Mouse (Mus musculus) E14TG2a.4 (cell line): ENCODE measurements around the gene Kmt5c.
A peak's percentile ranks its signal among the peaks of the same experiment; 100 is the strongest.

ENCODE experiments used
- H3K27me3 ChIP-seq: 2 replicates; pipeline ENCODE4 v1.6.1; 2014; ENCODE audit warnings: low read length, control low read depth; ENCODE audit not compliant: insufficient read depth
- H3K36me3 ChIP-seq: 2 replicates; pipeline ENCODE4 v1.6.1; 2014; ENCODE audit warnings: low read length, control low read depth; ENCODE audit not compliant: insufficient read depth
- H3K4me1 ChIP-seq: replicated peaks from 2 replicates; pipeline ENCODE4 v1.6.1; 2014; ENCODE audit warnings: low read depth, low read length, control low read depth
- H3K4me3 ChIP-seq: replicated peaks from 2 replicates; pipeline ENCODE4 v1.5.1; 2014; ENCODE audit warnings: mild to moderate bottlenecking, low read length
- H3K9me3 ChIP-seq: 2 replicates; pipeline ENCODE4 v1.6.1; 2014; ENCODE audit warnings: low read length, control low read depth
- CTCF ChIP-seq: conservative IDR thresholded peaks from 2 replicates; pipeline ENCODE4 v1.5.1; 2014; ENCODE audit warnings: low read length
- NANOG ChIP-seq: IDR thresholded peaks from 2 replicates; pipeline ENCODE4 v1.6.1; 2014; ENCODE audit warnings: borderline replicate concordance, low read length, mixed read lengths
- POU5F1 ChIP-seq: IDR thresholded peaks from 2 replicates; pipeline ENCODE4 v1.6.1; 2014; ENCODE audit warnings: low read length, borderline replicate concordance

Gene Kmt5c

GRCm38 (mm10) chr7:4739544-4740275 lies at the start of gene Kmt5c:
Kmt5c (plus strand) TSS chr7:4740115.
- Histone ChIP-seq H3K36me3 (peaks cover 35% of the 10 kb centered on the region), H3K4me1 (peaks cover 50% of the 10 kb centered on the region), H3K27me3 (no peaks in the 10 kb centered on the region), H3K4me3 (peak within 1 kb of the TSS; percentile 96), H3K9me3 (no peaks in the 10 kb centered on the region)
- TF ChIP-seq NANOG (peak; percentile 64; the same call in 1 of the 2 replicates), CTCF (no peak)

- H3K4me1 ChIP-seq = peaks cover 55% of the 10 kb centered on the region
- TF ChIP-seq POU5F1 (no peak), NANOG (no peak), CTCF (no peak)
- peaks cover 27% of the 10 kb centered on the region for H3K36me3 ChIP-seq
- H3K4me3 ChIP-seq = peak within 1 kb of the TSS; percentile 86
- H3K9me3 ChIP-seq = no peaks in the 10 kb centered on the region
- no peaks in the 10 kb centered on the region for H3K27me3 ChIP-seq
Measured at GRCm38 (mm10) chr7:4690387-4690786, 49.5 kb upstream of the Kmt5c start, which contains the start of gene Brsk1. Brsk1 (plus strand) TSS chr7:4690604.

- Histone ChIP-seq H3K27me3 (no peaks in the 10 kb centered on the region), H3K4me3 (peak overlapping the region; percentile 86), H3K4me1 (peaks cover 55% of the 10 kb centered on the region), H3K9me3 (no peaks in the 10 kb centered on the region), H3K36me3 (peaks cover 34% of the 10 kb centered on the region)
- no peak for TF ChIP-seq NANOG
- TF ChIP-seq CTCF = no peak
- TF ChIP-seq POU5F1 = no peak
Measured at GRCm38 (mm10) chr7:4690951-4691653, 48.8 kb upstream of the Kmt5c start.

- peaks cover 44% of the 10 kb centered on the region for H3K36me3 ChIP-seq
- no peaks in the 10 kb centered on the region for H3K27me3 ChIP-seq
- H3K4me1 ChIP-seq = peaks cover 68% of the 10 kb centered on the region
- no peaks in the 10 kb centered on the region for H3K9me3 ChIP-seq
- TF ChIP-seq CTCF = no peak
- TF ChIP-seq POU5F1 = no peak
- no peak for TF ChIP-seq NANOG
- H3K4me3 ChIP-seq = no peak overlapping the region; the same call in 1 of the 2 replicates
Measured at GRCm38 (mm10) chr7:4693004-4693403, 46.9 kb upstream of the Kmt5c start.

- TF ChIP-seq NANOG (no peak), CTCF (no peak), POU5F1 (no peak)
- Histone ChIP-seq H3K9me3 (no peaks in the 10 kb centered on the region), H3K27me3 (no peaks in the 10 kb centered on the region)
Measured at GRCm38 (mm10) chr7:4702334-4702733, 37.6 kb upstream of the Kmt5c start.

GRCm38 (mm10) chr7:4703195-4703594 lies 36.7 kb upstream of the Kmt5c start:
- peak overlapping the region; percentile 50 for H3K4me3 ChIP-seq
- peaks cover 97% of the 10 kb centered on the region for H3K4me1 ChIP-seq
- TF ChIP-seq POU5F1 (no peak), NANOG (no peak), CTCF (no peak)
- H3K36me3 ChIP-seq = peaks cover 57% of the 10 kb centered on the region
- H3K9me3 ChIP-seq = no peaks in the 10 kb centered on the region
- no peaks in the 10 kb centered on the region for H3K27me3 ChIP-seq

More at GRCm38 (mm10) chr7:4702334-4702733, 37.6 kb upstream of the Kmt5c start:
- Histone ChIP-seq H3K36me3 (peaks cover 56% of the 10 kb centered on the region), H3K4me3 (peak overlapping the region; percentile 50), H3K4me1 (peaks cover 96% of the 10 kb centered on the region)

- TF ChIP-seq NANOG = no peak
- peak; percentile 99 for TF ChIP-seq CTCF
Measured at GRCm38 (mm10) chr7:4705098-4705497, 34.8 kb upstream of the Kmt5c start.

GRCm38 (mm10) chr7:4712594-4712993 lies 27.3 kb upstream of the Kmt5c start:
- peaks cover 35% of the 10 kb centered on the region for H3K4me1 ChIP-seq
- no peak for TF ChIP-seq POU5F1
- no peak for TF ChIP-seq NANOG
- no peak for TF ChIP-seq CTCF
- no peaks in the 10 kb centered on the region for H3K9me3 ChIP-seq
- no peak overlapping the region for H3K4me3 ChIP-seq
- H3K27me3 ChIP-seq = no peaks in the 10 kb centered on the region
- peaks cover 91% of the 10 kb centered on the region for H3K36me3 ChIP-seq

More at GRCm38 (mm10) chr7:4705098-4705497, 34.8 kb upstream of the Kmt5c start:
- peaks cover 81% of the 10 kb centered on the region for H3K4me1 ChIP-seq
- H3K4me3 ChIP-seq = peak overlapping the region; percentile 72
- no peaks in the 10 kb centered on the region for H3K9me3 ChIP-seq
- no peaks in the 10 kb centered on the region for H3K27me3 ChIP-seq
- peaks cover 58% of the 10 kb centered on the region for H3K36me3 ChIP-seq
